7 mouse cellular contexts compared by ENCODE assay signal in genomic region chr6:29526281-29527251, GRCm38 (mm10). TPM values are rescaled to one million over a fixed set of nuclear protein-coding genes. Genes with fewer than 3 reads are reported as not detected.
DNase-seq lines count a peak whose midpoint lies in the region; ATAC-seq lines count a peak whose summit lies in the region.

Irf5 (plus strand) TSS chr6:29526625.

- H3K27ac ChIP-seq in embryonic facial prominence, embryonic 13.5 days, result no peak within 1 kb of the TSS
- H3K27ac ChIP-seq in hindbrain, embryonic 14.5 days, result no peak within 1 kb of the TSS
- no peak within 1 kb of the TSS for H3K27ac ChIP-seq in lung, embryonic 16.5 days (ENCODE audit: low read length)

- DNase-seq in B cell, adult 2 months, result peak; percentile 68 to 77
- DNase-seq in CD4-positive, CD25-positive, alpha-beta regulatory T cell, adult 2 months (ENCODE audit: low read depth, low spot score), result peak; percentile 74
- no peak for DNase-seq in hindbrain, embryonic 14.5 days (ENCODE audit: low spot score)
- DNase-seq in spleen, postnatal 10 days (ENCODE audit: low spot score in 2 of 2), result peak; percentile 37 to 63
- DNase-seq in layer of hippocampus, adult 9-11 months, result no peak

- H3K4me2 ChIP-seq in embryonic facial prominence, embryonic 13.5 days, result peak within 1 kb of the TSS; percentile 98
- H3K4me2 ChIP-seq in hindbrain, embryonic 14.5 days (replicated peaks), result peak within 1 kb of the TSS; percentile 94
- peak within 1 kb of the TSS; percentile 99 for H3K4me2 ChIP-seq in lung, embryonic 16.5 days (ENCODE audit: low read depth, low read length)

- no peaks in the 10 kb centered on the region for H3K36me3 ChIP-seq in embryonic facial prominence, embryonic 13.5 days
- no peaks in the 10 kb centered on the region for H3K36me3 ChIP-seq in hindbrain, embryonic 14.5 days (replicated peaks; ENCODE audit: control insufficient read depth, insufficient read depth)
- no peaks in the 10 kb centered on the region for H3K36me3 ChIP-seq in lung, embryonic 16.5 days (ENCODE audit: control insufficient read depth, insufficient read depth, low read length)

- H3K9me3 ChIP-seq in embryonic facial prominence, embryonic 13.5 days, result no peaks in the 10 kb centered on the region
- H3K9me3 ChIP-seq in hindbrain, embryonic 14.5 days (ENCODE audit: control insufficient read depth, low read length), result no peaks in the 10 kb centered on the region
- H3K9me3 ChIP-seq in lung, embryonic 16.5 days (ENCODE audit: control insufficient read depth, low read length), result no peaks in the 10 kb centered on the region

- H3K4me1 ChIP-seq in embryonic facial prominence, embryonic 13.5 days, result peaks cover 38% of the 10 kb centered on the region
- H3K4me1 ChIP-seq in hindbrain, embryonic 14.5 days (replicated peaks; ENCODE audit: control insufficient read depth, insufficient read depth, low read length), result peaks cover 20% of the 10 kb centered on the region; the same call in 1 of the 2 replicates
- H3K4me1 ChIP-seq in lung, embryonic 16.5 days (replicated peaks; ENCODE audit: control insufficient read depth, insufficient read depth, low read length), result peaks cover 13% of the 10 kb centered on the region

- peaks cover 56% of the 10 kb centered on the region for H3K27me3 ChIP-seq in embryonic facial prominence, embryonic 13.5 days
- peaks cover 55% of the 10 kb centered on the region for H3K27me3 ChIP-seq in hindbrain, embryonic 14.5 days (ENCODE audit: control insufficient read depth, insufficient read depth, low read length)
- peaks cover 27% of the 10 kb centered on the region for H3K27me3 ChIP-seq in lung, embryonic 16.5 days (ENCODE audit: control insufficient read depth, insufficient read depth, low read depth, low read length)

- H3K4me3 ChIP-seq in embryonic facial prominence, embryonic 13.5 days, result peak within 1 kb of the TSS; percentile 59
- peak within 1 kb of the TSS; percentile 52 for H3K4me3 ChIP-seq in hindbrain, embryonic 14.5 days (replicated peaks; ENCODE audit: low read length)
- H3K4me3 ChIP-seq in lung, embryonic 16.5 days (ENCODE audit: low read length), result peak within 1 kb of the TSS; percentile 60

- ATAC-seq in embryonic facial prominence, embryonic 13.5 days (ENCODE audit: insufficient number of reproducible peaks, insufficient read depth, low FRiP score, low TSS enrichment, low read depth), result peak; percentile 48; the same call in 1 of the 2 replicates
- peak; percentile 52 for ATAC-seq in hindbrain, embryonic 14.5 days (ENCODE audit: low FRiP score)
- ATAC-seq in lung, embryonic 16.5 days (ENCODE audit: low read depth), result peak; percentile 52

- peak within 1 kb of the TSS; percentile 70 for H3K9ac ChIP-seq in embryonic facial prominence, embryonic 13.5 days
- peak within 1 kb of the TSS; percentile 56 for H3K9ac ChIP-seq in hindbrain, embryonic 14.5 days
- peak within 1 kb of the TSS; percentile 65 for H3K9ac ChIP-seq in lung, embryonic 16.5 days (ENCODE audit: low read length)

- WGBS in embryonic facial prominence, embryonic 13.5 days, result under 1% methylated on average over 78 of the region's 96 CpGs
- WGBS in hindbrain, embryonic 14.5 days, result under 1% methylated on average over 70 of the region's 96 CpGs
- under 1% methylated on average over 66 of the region's 96 CpGs for whole genome bisulfite sequencing in lung, embryonic 16.5 days

RNA-seq across cellular contexts. Expression of gene Irf5, which starts in this region (rescaled TPM):
- polyA plus RNA-seq in embryonic facial prominence, embryonic 13.5 days (2015; fragmentation: Nextera tagmentation; extraction: Ambion mirVana), result 3.6 and 4.6 TPM in 2 replicates
- polyA plus RNA-seq in hindbrain, embryonic 14.5 days (2014; fragmentation: Nextera tagmentation; extraction: Ambion mirVana), result 1.5 and 1.7 TPM in 2 replicates
- 5.5 and 6.8 TPM in 2 replicates for polyA plus RNA-seq in lung, embryonic 16.5 days (2015; fragmentation: Nextera tagmentation; extraction: Ambion mirVana)

Comparison
In these comparisons a context has a peak if more than half of its experiments do, and no peak if none do; other contexts are left out.
1. DNase-seq: peak in B cell, adult 2 months (2 of 2), CD4-positive, CD25-positive, alpha-beta regulatory T cell, adult 2 months (single experiment) and spleen, postnatal 10 days (2 of 2); none in hindbrain, embryonic 14.5 days (single experiment) and layer of hippocampus, adult 9-11 months (single experiment).
2. Peak in every context shown above with its lines, with median percentiles within 50 percentile points of each other: ATAC-seq, H3K4me2 ChIP-seq, H3K4me3 ChIP-seq and H3K9ac ChIP-seq.